Mouse (Mus musculus): ENCODE results near the gene Chst11. TPM values are rescaled to one million over a fixed set of nuclear protein-coding genes. Genes with fewer than 3 reads are reported as not detected.

The Chst11 gene
- total and polyA plus RNA-seq, 2 experiments, result 0.09 to 0.16 TPM

GRCm38 (mm10) chr10:83128435-83128834 lies 143.1 kb downstream of the Chst11 start:
- Histone ChIP-seq H3K27ac (replicated peaks; ENCODE audit: insufficient read depth, low read depth, low read length) (no peak overlapping the region), H3K9ac (ENCODE audit: low read depth, low read length) (no peak overlapping the region), H3K27me3 (ENCODE audit: control insufficient read depth, insufficient read depth, low read length) (no peaks in the 10 kb centered on the region), H3K79me2 (ENCODE audit: control insufficient read depth, insufficient read depth, low read length) (no peaks in the 10 kb centered on the region), H3K4me1 (ENCODE audit: control insufficient read depth, insufficient read depth, low read length) (no peaks in the 10 kb centered on the region), H3K36me3 (ENCODE audit: control insufficient read depth, insufficient read depth, low read length) (no peaks in the 10 kb centered on the region), H3K4me3 (ENCODE audit: insufficient read depth, low read depth, low read length) (no peak overlapping the region)
- WGBS, result 85% methylated on average over 8 of the region's 8 CpGs
- no peak for DNase-seq (ENCODE audit: extremely low read depth, low read depth, low spot score)
- TF ChIP-seq CTCF (IDR thresholded peaks at IDR 0.05; ENCODE audit: low read depth, low read length) (no peak), POLR2A (IDR thresholded peaks at IDR 0.05; ENCODE audit: extremely low read depth, insufficient read depth, low read length) (no peak)

GRCm38 (mm10) chr10:83129624-83130218 lies 144.4 kb downstream of the Chst11 start:
- DNase-seq (ENCODE audit: extremely low read depth, low read depth, low spot score), result no peak
- no peaks in the 10 kb centered on the region for H3K36me3 ChIP-seq (ENCODE audit: control insufficient read depth, insufficient read depth, low read length)
- no peaks in the 10 kb centered on the region for H3K4me1 ChIP-seq (ENCODE audit: control insufficient read depth, insufficient read depth, low read length)
- 85% methylated on average over 8 of the region's 8 CpGs for WGBS
- no peaks in the 10 kb centered on the region for H3K27me3 ChIP-seq (ENCODE audit: control insufficient read depth, insufficient read depth, low read length)
- H3K4me3 ChIP-seq (ENCODE audit: insufficient read depth, low read depth, low read length), result no peak overlapping the region
- no peak overlapping the region for H3K27ac ChIP-seq (replicated peaks; ENCODE audit: insufficient read depth, low read depth, low read length)
- no peaks in the 10 kb centered on the region for H3K79me2 ChIP-seq (ENCODE audit: control insufficient read depth, insufficient read depth, low read length)
- TF ChIP-seq CTCF (IDR thresholded peaks at IDR 0.05; ENCODE audit: low read depth, low read length), result no peak
- no peak for TF ChIP-seq POLR2A (IDR thresholded peaks at IDR 0.05; ENCODE audit: extremely low read depth, insufficient read depth, low read length)
- no peak overlapping the region for H3K9ac ChIP-seq (ENCODE audit: low read depth, low read length)

GRCm38 (mm10) chr10:83130611-83131010 lies 145.3 kb downstream of the Chst11 start:
- no peak overlapping the region for H3K4me3 ChIP-seq (ENCODE audit: insufficient read depth, low read depth, low read length)
- H3K79me2 ChIP-seq (ENCODE audit: control insufficient read depth, insufficient read depth, low read length), result no peaks in the 10 kb centered on the region
- no peak overlapping the region for H3K9ac ChIP-seq (ENCODE audit: low read depth, low read length)
- no peak overlapping the region for H3K27ac ChIP-seq (replicated peaks; ENCODE audit: insufficient read depth, low read depth, low read length)
- no peak for TF ChIP-seq CTCF (IDR thresholded peaks at IDR 0.05; ENCODE audit: low read depth, low read length)
- no peak for TF ChIP-seq POLR2A (IDR thresholded peaks at IDR 0.05; ENCODE audit: extremely low read depth, insufficient read depth, low read length)
- 78% methylated on average over 8 of the region's 8 CpGs for WGBS
- DNase-seq (ENCODE audit: extremely low read depth, low read depth, low spot score), result no peak
- no peaks in the 10 kb centered on the region for H3K4me1 ChIP-seq (ENCODE audit: control insufficient read depth, insufficient read depth, low read length)
- H3K27me3 ChIP-seq (ENCODE audit: control insufficient read depth, insufficient read depth, low read length), result no peaks in the 10 kb centered on the region
- H3K36me3 ChIP-seq (ENCODE audit: control insufficient read depth, insufficient read depth, low read length), result no peaks in the 10 kb centered on the region

GRCm38 (mm10) chr10:83131884-83132283 lies 146.6 kb downstream of the Chst11 start:
- TF ChIP-seq POLR2A (IDR thresholded peaks at IDR 0.05; ENCODE audit: extremely low read depth, insufficient read depth, low read length) (no peak), CTCF (IDR thresholded peaks at IDR 0.05; ENCODE audit: low read depth, low read length) (no peak)
- no peaks in the 10 kb centered on the region for H3K36me3 ChIP-seq (ENCODE audit: control insufficient read depth, insufficient read depth, low read length)
- no peaks in the 10 kb centered on the region for H3K79me2 ChIP-seq (ENCODE audit: control insufficient read depth, insufficient read depth, low read length)
- H3K27me3 ChIP-seq (ENCODE audit: control insufficient read depth, insufficient read depth, low read length), result no peaks in the 10 kb centered on the region
- 76% methylated on average over 1 of the region's 1 CpGs for WGBS
- no peaks in the 10 kb centered on the region for H3K4me1 ChIP-seq (ENCODE audit: control insufficient read depth, insufficient read depth, low read length)
- H3K27ac ChIP-seq (replicated peaks; ENCODE audit: insufficient read depth, low read depth, low read length), result no peak overlapping the region
- H3K4me3 ChIP-seq (ENCODE audit: insufficient read depth, low read depth, low read length), result no peak overlapping the region
- H3K9ac ChIP-seq (ENCODE audit: low read depth, low read length), result no peak overlapping the region
- no peak for DNase-seq (ENCODE audit: extremely low read depth, low read depth, low spot score)

GRCm38 (mm10) chr10:83133866-83134570 lies 148.7 kb downstream of the Chst11 start:
- 71% methylated on average over 16 of the region's 16 CpGs for WGBS

GRCm38 (mm10) chr10:83134896-83135295 lies 149.6 kb downstream of the Chst11 start:
- Histone ChIP-seq H3K36me3 (ENCODE audit: control insufficient read depth, insufficient read depth, low read length) (no peaks in the 10 kb centered on the region), H3K4me3 (ENCODE audit: insufficient read depth, low read depth, low read length) (no peak overlapping the region), H3K79me2 (ENCODE audit: control insufficient read depth, insufficient read depth, low read length) (no peaks in the 10 kb centered on the region), H3K9ac (ENCODE audit: low read depth, low read length) (no peak overlapping the region), H3K27ac (replicated peaks; ENCODE audit: insufficient read depth, low read depth, low read length) (no peak overlapping the region), H3K4me1 (ENCODE audit: control insufficient read depth, insufficient read depth, low read length) (no peaks in the 10 kb centered on the region), H3K27me3 (ENCODE audit: control insufficient read depth, insufficient read depth, low read length) (no peaks in the 10 kb centered on the region)
- 67% methylated on average over 10 of the region's 10 CpGs for WGBS
- DNase-seq (ENCODE audit: extremely low read depth, low read depth, low spot score), result no peak
- TF ChIP-seq CTCF (IDR thresholded peaks at IDR 0.05; ENCODE audit: low read depth, low read length) (no peak), POLR2A (IDR thresholded peaks at IDR 0.05; ENCODE audit: extremely low read depth, insufficient read depth, low read length) (no peak)

More at GRCm38 (mm10) chr10:83133866-83134570, 148.7 kb downstream of the Chst11 start:
- Histone ChIP-seq H3K36me3 (ENCODE audit: control insufficient read depth, insufficient read depth, low read length) (no peaks in the 10 kb centered on the region), H3K4me3 (ENCODE audit: insufficient read depth, low read depth, low read length) (no peak overlapping the region), H3K4me1 (ENCODE audit: control insufficient read depth, insufficient read depth, low read length) (no peaks in the 10 kb centered on the region), H3K27ac (replicated peaks; ENCODE audit: insufficient read depth, low read depth, low read length) (no peak overlapping the region), H3K9ac (ENCODE audit: low read depth, low read length) (no peak overlapping the region), H3K27me3 (ENCODE audit: control insufficient read depth, insufficient read depth, low read length) (no peaks in the 10 kb centered on the region), H3K79me2 (ENCODE audit: control insufficient read depth, insufficient read depth, low read length) (no peaks in the 10 kb centered on the region)
- no peak for DNase-seq (ENCODE audit: extremely low read depth, low read depth, low spot score)
- TF ChIP-seq CTCF (IDR thresholded peaks at IDR 0.05; ENCODE audit: low read depth, low read length) (no peak), POLR2A (IDR thresholded peaks at IDR 0.05; ENCODE audit: extremely low read depth, insufficient read depth, low read length) (no peak)

Measured in liver, adult 2 months (tissue).